Mouse (Mus musculus) liver, embryonic 14.5 days (tissue): ENCODE data around the gene Lpcat3. TPM values are rescaled to one million over a fixed set of nuclear protein-coding genes. Genes with fewer than 3 reads are reported as not detected.

Experiments used
- ATAC-seq: fragments of 200-750 bp; cut with Nextera tagmentation; 2 replicates; pipeline ENCODE4 v1.8.0; 2017; ENCODE audit warnings: moderate number of reproducible peaks, mild to moderate bottlenecking, moderate library complexity; ENCODE audit not compliant: insufficient read depth
- DNase-seq, 3 experiments: peaks; one replicate each; pipeline ENCODE4 v3.0.0-alpha.2; 2012 to 2013; ENCODE audit warnings: low read depth in 3 of 3, low spot score in 3 of 3
- H3K27ac ChIP-seq: fragments of 300-500 bp; sonication (generic); 2 replicates; pipeline ENCODE4 v1.5.1; 2014; ENCODE audit warnings: moderate library complexity, mild to moderate bottlenecking, control low read depth, inconsistent platforms
- H3K27me3 ChIP-seq: fragments of 300-500 bp; sonication (generic); 2 replicates; pipeline ENCODE4 v1.6.1; 2014; ENCODE audit warnings: mild to moderate bottlenecking, low read length, moderate library complexity; ENCODE audit not compliant: control insufficient read depth, insufficient read depth
- H3K36me3 ChIP-seq: fragments of 300-500 bp; sonication (generic); replicated peaks from 2 replicates; pipeline ENCODE4 v1.6.1; 2014; ENCODE audit warnings: low read depth; ENCODE audit not compliant: control insufficient read depth, insufficient read depth
- H3K4me1 ChIP-seq, 2 experiments: fragments of 200-500 bp in 1 of 2; fragments of 300-500 bp in 1 of 2; sonication (generic) in 1 of 2; replicated peaks; 2 replicates each; pipeline ENCODE4 v1.6.1; 2012 to 2014; ENCODE audit warnings: antibody characterized with exemption in 1 of 2, inconsistent platforms in 1 of 2, low read length in 1 of 2; ENCODE audit not compliant: control insufficient read depth in 2 of 2, insufficient read depth in 2 of 2
- H3K4me2 ChIP-seq: fragments of 300-500 bp; sonication (generic); 2 replicates; pipeline ENCODE4 v1.6.1; 2014; ENCODE audit warnings: low read depth, mild to moderate bottlenecking, control low read depth, moderate library complexity
- H3K4me3 ChIP-seq, 2 experiments: fragments of 200-500 bp in 1 of 2; fragments of 300-500 bp in 1 of 2; sonication (generic) in 1 of 2; 2 replicates each; pipeline ENCODE4 v1.5.1; 2012 to 2014; ENCODE audit warnings: low read depth in 2 of 2, low read length in 2 of 2, mild to moderate bottlenecking in 2 of 2, control low read depth in 1 of 2, inconsistent platforms in 1 of 2, moderate library complexity in 1 of 2; ENCODE audit not compliant: insufficient read depth in 1 of 2
- H3K9ac ChIP-seq: fragments of 300-500 bp; sonication (generic); replicated peaks from 2 replicates; pipeline ENCODE4 v1.6.1; 2014; ENCODE audit warnings: mild to moderate bottlenecking, control low read depth, moderate library complexity
- H3K9me3 ChIP-seq: fragments of 300-500 bp; sonication (generic); 2 replicates; pipeline ENCODE4 v1.6.1; 2016; ENCODE audit warnings: low read length, mixed read lengths; ENCODE audit not compliant: control insufficient read depth
- CTCF ChIP-seq: IDR thresholded peaks from 2 replicates; pipeline ENCODE4 v1.5.1; 2016; ENCODE audit warnings: antibody characterized with exemption, low read depth, control low read depth
- EP300 ChIP-seq: IDR thresholded peaks from 2 replicates; pipeline ENCODE4 v1.6.1; 2016; ENCODE audit warnings: antibody characterized with exemption, low read depth
- WGBS: fragments of 180-500 bp; shearing (Covaris S2); extraction: QIAGEN DNeasy Blood & Tissue Kit; methylation state at CpG from one replicate; pipeline ENCODE4 v1.1.7; 2014; ENCODE audit not compliant: insufficient replicate concordance; 5-methylcytosine and 5-hydroxymethylcytosine counted together
- polyA plus RNA-seq, 2 experiments: library from polyadenylated mRNA; depleted of rRNA in 1 of 2; stranded (reverse) in 1 of 2; unstranded in 1 of 2; fragments of >200 nt; fragmentation: Nextera tagmentation in 1 of 2; extraction: Ambion mirVana in 1 of 2; gene quantifications; 2 replicates each; pipeline versions ENCODE4 v1.2.1 to v1.2.3; 2012 to 2014

Lpcat3 gene
- polyA plus RNA-seq, 2 experiments, result 61.4 to 64.2 TPM

GRCm38 (mm10) chr6:124699962-124700610, 37.3 kb downstream of the Lpcat3 start:
- TF ChIP-seq EP300 (no peak), CTCF (no peak)
- Histone ChIP-seq H3K27me3 (no peaks in the 10 kb centered on the region), H3K9ac (no peak overlapping the region), H3K36me3 (peaks cover 70% of the 10 kb centered on the region), H3K27ac (no peak overlapping the region), H3K9me3 (no peaks in the 10 kb centered on the region), H3K4me2 (no peak overlapping the region), H3K4me3 (no peak overlapping the region), H3K4me1 (no peaks in the 10 kb centered on the region)
- WGBS, result 75% methylated on average over 11 of the region's 11 CpGs
- DNase-seq (no peak), ATAC-seq (peak; percentile 16; the same call in 1 of the 2 replicates)

- no peak overlapping the region for H3K4me2 ChIP-seq
- 81% methylated on average over 8 of the region's 8 CpGs for WGBS
- no peaks in the 10 kb centered on the region for H3K9me3 ChIP-seq
- no peaks in the 10 kb centered on the region for H3K4me1 ChIP-seq
- no peak overlapping the region for H3K4me3 ChIP-seq
- TF ChIP-seq CTCF (peak; percentile 47), EP300 (no peak)
- no peaks in the 10 kb centered on the region for H3K27me3 ChIP-seq
- no peak overlapping the region for H3K27ac ChIP-seq
- H3K36me3 ChIP-seq, result peaks cover 76% of the 10 kb centered on the region
- DNase-seq (no peak), ATAC-seq (no peak)
- H3K9ac ChIP-seq, result no peak overlapping the region
These were observed 38.5 kb downstream of the Lpcat3 start for GRCm38 (mm10) chr6:124701338-124701737.

GRCm38 (mm10) chr6:124702102-124702783, 39.4 kb downstream of the Lpcat3 start:
- WGBS, result 81% methylated on average over 17 of the region's 17 CpGs
- H3K27me3 ChIP-seq, result no peaks in the 10 kb centered on the region
- no peaks in the 10 kb centered on the region for H3K4me1 ChIP-seq
- H3K9me3 ChIP-seq, result no peaks in the 10 kb centered on the region
- DNase-seq (no peak), ATAC-seq (no peak; the same call in 1 of the 2 replicates)
- peaks cover 84% of the 10 kb centered on the region for H3K36me3 ChIP-seq
- H3K27ac ChIP-seq, result no peak overlapping the region
- H3K4me3 ChIP-seq, result no peak overlapping the region
- H3K4me2 ChIP-seq, result no peak overlapping the region
- TF ChIP-seq EP300, result no peak
- peak; percentile 28; the same call in 1 of the 2 replicates for TF ChIP-seq CTCF
- H3K9ac ChIP-seq, result no peak overlapping the region

GRCm38 (mm10) chr6:124702784-124703103, 39.9 kb downstream of the Lpcat3 start:
- WGBS, result 47% methylated on average over 3 of the region's 3 CpGs
- H3K9me3 ChIP-seq, result no peaks in the 10 kb centered on the region
- H3K27me3 ChIP-seq, result no peaks in the 10 kb centered on the region
- H3K4me3 ChIP-seq, result no peak overlapping the region
- no peak overlapping the region for H3K4me2 ChIP-seq
- ATAC-seq, result peak; percentile 55; the same call in 1 of the 2 replicates
- TF ChIP-seq CTCF (peak; percentile 91), EP300 (no peak)
- no peaks in the 10 kb centered on the region for H3K4me1 ChIP-seq
- H3K36me3 ChIP-seq, result peaks cover 88% of the 10 kb centered on the region
- H3K9ac ChIP-seq, result no peak overlapping the region
- peak in 1 of 3 experiments; percentile 54 for DNase-seq
- H3K27ac ChIP-seq, result no peak overlapping the region

GRCm38 (mm10) chr6:124703789-124704188, 41.0 kb downstream of the Lpcat3 start:
- no peaks in the 10 kb centered on the region for H3K27me3 ChIP-seq
- H3K9ac ChIP-seq, result no peak overlapping the region
- TF ChIP-seq EP300 (no peak), CTCF (no peak)
- no peaks in the 10 kb centered on the region for H3K9me3 ChIP-seq
- no peak overlapping the region for H3K27ac ChIP-seq
- H3K4me3 ChIP-seq, result no peak overlapping the region
- 42% methylated on average over 7 of the region's 7 CpGs for WGBS
- H3K4me1 ChIP-seq, result peaks cover 0 to 2% of the 10 kb centered on the region in 2 experiments; a peak in 1 of 4 replicates
- H3K36me3 ChIP-seq, result peaks cover 90% of the 10 kb centered on the region
- DNase-seq (no peak), ATAC-seq (no peak)
- H3K4me2 ChIP-seq, result no peak overlapping the region
